Mouse (Mus musculus) gonadal fat pad, adult 2 months (tissue): ENCODE results near the gene Upf1. TPM values are rescaled to one million over a fixed set of nuclear protein-coding genes. Genes with fewer than 3 reads are reported as not detected.

ENCODE experiments used
- DNase-seq: peaks from one replicate; pipeline ENCODE4 v3.0.0-alpha.2; 2012; ENCODE audit warnings: low read depth
- polyA plus RNA-seq: library from polyadenylated mRNA; depleted of rRNA; stranded (reverse); fragments of >200 nt; gene quantifications from 2 replicates; pipeline ENCODE4 v1.2.3, GENCODE M21; 2012

Upf1 gene
- polyA plus RNA-seq, 1 experiment = 20.1 TPM

- DNase-seq = no peak
Observed at GRCm38 (mm10) chr8:70327512-70327911, 25.6 kb downstream of the Upf1 start.

- DNase-seq = no peak
Observed at GRCm38 (mm10) chr8:70323716-70324115, 29.4 kb downstream of the Upf1 start.

GRCm38 (mm10) chr8:70317872-70318271 is 35.2 kb downstream of the Upf1 start:
- no peak for DNase-seq

DNA sequence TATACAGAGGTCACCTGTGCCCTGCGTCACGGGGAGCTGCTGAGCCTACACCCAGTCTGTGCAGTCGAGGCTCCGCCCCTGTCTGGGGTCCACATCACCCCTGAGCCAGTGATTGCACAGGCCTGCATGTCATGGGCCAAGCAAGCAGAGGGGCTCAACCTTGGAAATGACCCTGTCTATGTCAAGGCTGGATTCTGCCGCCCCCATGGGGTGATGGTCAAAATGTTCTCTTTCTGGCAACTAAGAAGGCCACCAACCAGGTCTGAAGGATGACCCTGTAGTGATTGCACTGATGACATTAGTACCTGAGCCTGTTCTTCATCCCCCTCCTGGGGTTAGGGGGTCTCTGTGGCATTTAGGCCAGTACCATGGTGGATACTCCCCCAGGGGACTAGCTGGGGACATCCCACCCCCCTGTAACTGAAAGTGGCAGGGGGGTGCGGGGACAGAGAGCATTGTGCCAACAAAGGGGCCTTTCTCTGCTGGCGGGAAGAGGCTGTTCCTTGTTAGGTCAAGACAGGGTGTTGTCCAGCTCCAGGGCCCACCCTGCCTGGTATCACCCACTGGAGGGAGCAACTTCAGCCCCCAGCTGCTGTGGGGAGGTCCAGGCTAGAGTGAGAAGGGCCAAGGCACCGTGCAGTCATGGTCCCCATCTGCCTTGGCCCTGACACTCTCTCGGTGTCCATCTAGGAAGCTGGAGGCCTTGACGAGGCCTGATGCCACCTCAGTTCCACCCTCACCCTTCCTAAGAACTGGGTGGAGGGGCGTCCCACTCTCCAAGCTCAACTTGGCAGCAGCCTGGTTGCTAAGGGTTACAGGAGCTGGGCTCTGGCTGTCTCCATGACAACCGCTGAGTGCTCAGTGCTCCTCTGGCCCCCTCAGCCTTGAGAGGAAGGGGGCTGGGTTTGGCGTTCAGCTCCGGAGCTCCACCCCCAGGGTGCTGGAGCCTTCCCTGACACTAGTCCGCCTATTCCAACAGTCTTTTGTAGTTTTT is 36.3 kb downstream of the Upf1 start:
- DNase-seq = no peak

DNA sequence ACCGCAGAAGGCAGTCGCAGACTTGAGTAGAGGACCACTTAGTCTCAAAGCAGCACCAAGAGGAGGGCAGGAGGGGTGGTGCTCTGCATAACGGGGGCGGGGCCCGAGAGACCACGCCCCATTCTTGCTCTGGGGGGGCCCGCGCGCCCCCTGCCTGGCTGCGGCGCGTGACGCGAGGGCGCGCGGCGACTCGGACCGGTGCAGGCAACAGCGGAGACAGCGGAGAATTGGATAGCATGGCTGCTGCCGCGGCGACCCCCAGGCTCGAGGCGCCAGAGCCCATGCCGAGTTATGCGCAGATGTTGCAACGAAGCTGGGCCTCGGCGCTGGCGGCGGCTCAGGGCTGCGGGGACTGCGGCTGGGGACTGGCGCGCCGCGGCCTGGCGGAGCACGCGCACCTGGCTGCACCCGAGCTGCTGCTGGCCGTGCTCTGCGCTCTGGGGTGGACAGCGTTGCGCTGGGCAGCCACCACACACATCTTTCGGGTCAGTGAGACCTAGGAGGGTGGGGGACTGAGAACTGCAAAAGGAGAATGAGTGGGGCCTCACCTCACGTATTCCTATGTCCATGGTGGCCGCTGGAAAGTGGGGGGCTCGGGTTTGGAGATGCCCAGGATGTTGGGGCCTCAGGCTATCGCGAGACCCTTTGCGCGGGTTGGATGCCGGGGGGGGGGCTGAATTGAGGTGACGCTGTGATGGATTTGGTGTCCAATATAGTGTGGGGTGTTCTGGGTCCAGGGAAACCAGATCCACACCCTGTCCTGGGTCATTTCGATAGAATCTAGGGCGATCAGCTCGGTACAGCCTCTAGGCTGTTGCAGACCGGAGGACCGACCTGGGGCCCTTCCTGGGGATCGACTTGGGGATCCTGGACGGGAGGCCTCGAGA is 37.2 kb downstream of the Upf1 start, which contains the start of gene Cers1:
Gene Cers1, plus strand, starts transcription at position 152 of the 887 bp plus-strand sequence.
- DNase-seq = no peak

DNA sequence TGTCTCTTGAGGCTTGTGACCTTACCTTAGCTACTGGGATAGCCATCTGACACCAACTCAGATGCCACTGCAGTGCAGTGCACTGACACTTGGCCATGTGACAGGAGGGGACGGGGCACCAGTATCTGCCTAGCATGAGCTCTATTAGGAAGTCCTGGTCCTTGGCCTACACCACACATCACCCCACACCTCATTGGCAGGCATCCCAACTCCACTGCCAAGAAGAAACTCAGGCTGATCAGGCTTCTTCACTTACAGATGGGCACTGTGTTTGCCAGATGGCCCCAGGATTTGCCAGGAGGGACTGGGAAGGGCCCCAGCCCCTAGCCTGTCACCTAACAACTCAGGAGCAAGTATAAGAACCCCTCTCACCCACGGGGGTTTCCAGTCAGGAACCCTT is 39.7 kb downstream of the Upf1 start:
- no peak for DNase-seq

DNA sequence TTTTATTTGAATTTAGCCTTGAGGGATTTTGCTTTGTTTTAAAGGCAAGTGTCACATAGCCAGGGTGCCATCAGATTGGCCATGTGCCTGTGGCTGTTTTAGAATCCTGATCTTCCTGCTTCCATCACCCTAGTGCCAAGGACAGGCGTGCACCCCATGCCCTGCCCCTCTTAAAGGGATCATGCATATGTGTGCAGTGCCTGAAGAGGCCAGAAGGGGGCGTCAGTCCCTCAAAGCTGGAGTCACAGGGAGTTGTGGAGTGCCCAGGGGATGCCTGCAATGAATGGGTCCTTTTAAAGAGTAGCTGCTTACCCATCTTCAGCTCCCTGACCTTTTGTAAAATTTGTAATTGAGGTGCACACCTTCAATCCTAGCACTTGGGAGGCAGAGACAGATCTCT is 43.8 kb downstream of the Upf1 start:
- no peak for DNase-seq

DNA sequence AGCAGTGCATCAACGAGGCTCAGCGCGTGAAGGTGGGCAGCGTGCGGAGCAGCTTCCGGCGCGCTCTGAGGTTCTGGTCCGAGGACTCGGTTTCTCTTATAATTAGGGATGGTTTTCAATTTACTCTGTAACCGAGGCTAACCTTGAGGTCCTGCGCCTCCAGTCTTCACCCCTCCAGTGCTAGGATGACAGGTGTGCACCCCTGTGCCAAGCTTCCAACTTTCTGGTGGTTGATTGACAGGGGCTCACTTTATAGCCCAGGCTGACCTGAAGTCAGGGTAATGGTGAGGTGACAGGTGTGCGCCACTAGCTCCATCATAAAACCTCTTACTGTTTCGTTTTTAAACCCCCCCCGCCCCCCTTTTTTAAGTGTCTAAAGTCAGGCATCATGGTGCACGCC is 50.2 kb downstream of the Upf1 start:
- DNase-seq = no peak

DNA sequence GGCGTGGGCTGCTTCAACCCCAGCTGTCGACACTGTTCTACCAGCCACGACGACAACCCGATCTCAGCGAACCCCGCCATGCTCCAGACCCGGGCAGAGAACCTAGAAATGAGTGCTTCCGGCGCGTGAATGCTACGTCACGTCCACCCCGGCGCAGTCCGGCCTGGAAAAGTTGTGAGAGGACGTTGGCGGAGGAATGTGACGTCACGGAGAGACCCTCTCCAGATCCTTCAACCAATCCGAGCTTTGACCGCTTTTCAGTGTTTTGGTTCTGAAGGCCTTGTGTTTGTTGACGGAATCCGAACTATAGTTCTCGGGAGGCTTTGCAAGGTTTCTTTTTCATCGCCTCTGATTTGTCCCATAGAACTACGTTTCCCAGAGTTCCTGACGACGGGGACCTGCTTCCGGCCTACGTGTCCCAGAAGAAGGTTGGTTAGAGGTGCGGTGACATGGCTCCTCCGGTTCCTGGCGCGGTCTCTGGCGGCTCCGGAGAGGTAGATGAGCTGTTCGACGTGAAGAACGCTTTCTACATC is 50.7 kb downstream of the Upf1 start, which contains the start of the genes Ddx49 and Cope:
Gene Ddx49, minus strand, starts transcription at position 132 of the 533 bp plus-strand sequence.
Gene Cope, plus strand, starts transcription at position 161 of the 533 bp plus-strand sequence.
- DNase-seq = peak; percentile 77

DNA sequence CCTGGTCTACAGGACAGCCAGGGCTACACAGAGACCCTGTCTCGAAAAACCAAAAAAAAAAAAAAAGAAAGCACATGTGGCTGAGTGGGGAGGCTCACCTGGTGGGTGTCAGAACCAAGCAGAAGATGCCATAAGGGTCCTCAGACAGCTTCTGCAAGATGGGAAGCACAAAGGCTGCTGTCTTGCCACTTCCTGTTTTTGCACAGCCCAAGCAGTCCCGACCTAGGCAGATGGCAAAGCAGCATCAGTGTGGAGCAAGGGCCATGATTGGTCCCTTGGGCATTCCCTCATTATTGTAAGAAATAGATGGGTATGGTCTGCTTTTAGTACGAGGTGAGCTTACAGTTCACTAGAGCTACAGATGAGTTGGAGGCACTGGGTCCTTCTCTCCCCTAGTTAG is 52.2 kb downstream of the Upf1 start:
- DNase-seq = no peak

GRCm38 (mm10) chr8:70293988-70294405 is 59.1 kb downstream of the Upf1 start:
- DNase-seq = no peak

- no peak for DNase-seq
Observed at GRCm38 (mm10) chr8:70286737-70287136, 66.3 kb downstream of the Upf1 start.

DNA sequence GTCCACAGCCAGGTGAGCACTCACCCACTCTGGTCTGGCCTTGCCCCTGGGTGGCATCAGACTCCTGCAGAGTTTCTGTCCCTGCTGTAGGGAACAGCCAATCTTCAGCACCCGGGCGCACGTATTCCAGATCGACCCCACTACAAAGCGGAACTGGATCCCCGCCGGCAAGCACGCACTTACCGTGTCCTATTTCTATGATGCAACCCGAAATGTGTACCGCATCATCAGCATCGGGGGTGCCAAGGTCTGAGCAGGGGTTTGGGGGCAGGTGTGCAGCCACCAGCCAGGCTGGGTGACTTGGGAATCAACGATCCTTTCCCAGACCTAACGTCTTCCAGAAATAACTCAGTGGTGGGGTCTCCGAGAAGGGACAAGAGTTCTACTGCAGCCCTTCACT is 67.8 kb downstream of the Upf1 start:
- DNase-seq = no peak

- no peak for DNase-seq
Observed at GRCm38 (mm10) chr8:70284421-70284820, 68.7 kb downstream of the Upf1 start.

- DNase-seq = no peak
Observed at GRCm38 (mm10) chr8:70283136-70284077, 69.7 kb downstream of the Upf1 start.

DNA sequence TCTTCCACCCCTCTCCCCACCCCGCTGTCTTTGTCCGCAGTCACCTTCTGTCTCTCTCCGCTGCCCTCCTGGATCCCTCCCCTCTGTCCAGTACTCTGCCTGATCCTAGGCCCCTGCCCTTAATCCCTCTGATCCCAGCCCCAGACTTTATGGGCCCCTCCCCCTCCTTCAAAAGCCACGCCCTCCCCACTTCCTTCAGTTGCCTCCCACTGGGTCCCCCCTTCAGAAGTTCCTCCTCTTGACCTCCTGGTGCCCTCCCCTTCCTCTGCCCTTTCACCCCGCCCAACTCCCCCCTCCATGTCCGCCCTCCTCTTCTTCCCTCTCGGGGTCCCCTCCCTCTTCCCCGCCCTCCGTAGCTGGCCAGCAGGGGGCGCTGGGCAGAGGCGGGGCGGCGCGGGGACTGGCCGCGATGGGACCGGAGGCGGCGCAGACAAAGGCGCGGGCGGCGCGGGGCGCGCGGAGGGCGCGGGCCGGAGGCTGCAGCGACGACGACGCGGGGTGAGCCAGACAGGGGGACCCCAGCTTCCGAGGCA is 70.4 kb downstream of the Upf1 start, which contains the start of gene Homer3:
Gene Homer3, plus strand, starts transcription at position 225 of the 533 bp plus-strand sequence.
- no peak for DNase-seq
